Mouse (Mus musculus) limb, embryonic 14.5 days (tissue): ENCODE measurements around the gene Arpc3. TPM values are rescaled to one million over a fixed set of nuclear protein-coding genes. Genes with fewer than 3 reads are reported as not detected.

ENCODE experiments used
- ATAC-seq: fragments of 200-750 bp; cut with Nextera tagmentation; 2 replicates; pipeline ENCODE4 v1.8.0; 2017; ENCODE audit warnings: low read depth, moderate number of reproducible peaks, moderate TSS enrichment; ENCODE audit not compliant: low FRiP score
- DNase-seq: peaks from one replicate; pipeline ENCODE4 v3.0.0-alpha.2; 2015; ENCODE audit warnings: low spot score
- H3K27ac ChIP-seq: fragments of 300-500 bp; sonication (generic); replicated peaks from 2 replicates; pipeline ENCODE4 v1.5.1; 2014; ENCODE audit warnings: low read depth, mild to moderate bottlenecking, low read length, moderate library complexity, mixed read lengths
- H3K27me3 ChIP-seq: fragments of 300-500 bp; sonication (generic); 2 replicates; pipeline ENCODE4 v1.6.1; 2014; ENCODE audit warnings: low read length, mixed read lengths; ENCODE audit not compliant: control insufficient read depth, insufficient read depth
- H3K36me3 ChIP-seq: fragments of 300-500 bp; sonication (generic); 2 replicates; pipeline ENCODE4 v1.6.1; 2014; ENCODE audit warnings: mild to moderate bottlenecking, low read length, moderate library complexity, mixed read lengths; ENCODE audit not compliant: control insufficient read depth, insufficient read depth
- H3K4me1 ChIP-seq: fragments of 300-500 bp; sonication (generic); 2 replicates; pipeline ENCODE4 v1.6.1; 2014; ENCODE audit warnings: antibody characterized with exemption, low read length, mixed read lengths; ENCODE audit not compliant: control insufficient read depth, insufficient read depth
- H3K4me2 ChIP-seq: fragments of 300-500 bp; sonication (generic); replicated peaks from 2 replicates; pipeline ENCODE4 v1.6.1; 2014; ENCODE audit warnings: low read depth, mild to moderate bottlenecking, low read length, moderate library complexity; ENCODE audit not compliant: severe bottlenecking
- H3K4me3 ChIP-seq: fragments of 300-500 bp; sonication (generic); replicated peaks from 2 replicates; pipeline ENCODE4 v1.5.1; 2014; ENCODE audit warnings: low read length
- H3K9ac ChIP-seq: fragments of 300-500 bp; sonication (generic); 2 replicates; pipeline ENCODE4 v1.6.1; 2014; ENCODE audit warnings: mild to moderate bottlenecking, low read depth, low read length, moderate library complexity; ENCODE audit not compliant: severe bottlenecking
- H3K9me3 ChIP-seq: fragments of 300-500 bp; sonication (generic); 2 replicates; pipeline ENCODE4 v1.6.1; 2016; ENCODE audit warnings: low read length; ENCODE audit not compliant: control insufficient read depth
- POLR2A ChIP-seq: fragments of 200-500 bp; IDR thresholded peaks from 2 replicates; pipeline ENCODE4 v1.8.0; 2012; ENCODE audit warnings: inconsistent platforms, mild to moderate bottlenecking, moderate library complexity, borderline replicate concordance; ENCODE audit not compliant: insufficient read depth, insufficient read length; ENCODE audit errors: extremely low read depth
- WGBS: fragments of 180-500 bp; shearing (Covaris S2); extraction: QIAGEN DNeasy Blood & Tissue Kit; methylation state at CpG from one replicate; pipeline ENCODE4 v1.1.7; 2014; 5-methylcytosine and 5-hydroxymethylcytosine counted together
- polyA plus RNA-seq, 2 experiments: library from polyadenylated mRNA; depleted of rRNA in 1 of 2; stranded (reverse) in 1 of 2; unstranded in 1 of 2; fragments of >200 nt; fragmentation: Nextera tagmentation in 1 of 2; extraction: Ambion mirVana in 1 of 2; gene quantifications; 2 replicates each; pipeline versions ENCODE4 v1.2.1 to v1.2.3; 2012 to 2014

The Arpc3 gene
- polyA plus RNA-seq, 2 experiments: 46.2 to 241 TPM

DNA sequence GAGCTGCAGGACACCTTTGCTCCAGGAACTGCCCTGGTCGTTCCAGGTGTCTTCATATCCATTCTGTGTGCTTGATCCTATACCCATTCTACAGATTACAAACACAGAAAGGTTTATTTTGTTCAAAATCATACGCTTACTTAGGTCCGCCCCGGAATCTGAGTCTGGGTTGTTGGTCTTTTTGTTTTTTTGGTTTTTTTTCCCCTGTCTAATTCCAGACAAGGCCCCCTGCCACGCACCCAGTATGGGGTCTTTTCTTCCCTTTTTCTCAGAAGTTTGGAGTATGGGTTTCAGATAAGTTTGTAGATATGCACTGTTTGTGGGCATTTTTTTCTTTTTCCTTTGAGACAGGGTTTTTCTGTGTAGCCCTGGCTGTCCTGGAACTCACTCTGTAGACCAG is 18.8 kb upstream of the Arpc3 start:
- TF ChIP-seq POLR2A: no peak
- DNase-seq (no peak), ATAC-seq (no peak)
- Histone ChIP-seq H3K4me2 (peak overlapping the region; percentile 63), H3K4me3 (peak overlapping the region; percentile 86), H3K27ac (peak overlapping the region; percentile 77), H3K9ac (peak overlapping the region; percentile 76), H3K9me3 (no peaks in the 10 kb centered on the region), H3K4me1 (peaks cover 8% of the 10 kb centered on the region; the same call in 1 of the 2 replicates), H3K27me3 (no peaks in the 10 kb centered on the region), H3K36me3 (peaks cover 29% of the 10 kb centered on the region)
- WGBS: 8% methylated on average over 5 of the region's 5 CpGs

DNA sequence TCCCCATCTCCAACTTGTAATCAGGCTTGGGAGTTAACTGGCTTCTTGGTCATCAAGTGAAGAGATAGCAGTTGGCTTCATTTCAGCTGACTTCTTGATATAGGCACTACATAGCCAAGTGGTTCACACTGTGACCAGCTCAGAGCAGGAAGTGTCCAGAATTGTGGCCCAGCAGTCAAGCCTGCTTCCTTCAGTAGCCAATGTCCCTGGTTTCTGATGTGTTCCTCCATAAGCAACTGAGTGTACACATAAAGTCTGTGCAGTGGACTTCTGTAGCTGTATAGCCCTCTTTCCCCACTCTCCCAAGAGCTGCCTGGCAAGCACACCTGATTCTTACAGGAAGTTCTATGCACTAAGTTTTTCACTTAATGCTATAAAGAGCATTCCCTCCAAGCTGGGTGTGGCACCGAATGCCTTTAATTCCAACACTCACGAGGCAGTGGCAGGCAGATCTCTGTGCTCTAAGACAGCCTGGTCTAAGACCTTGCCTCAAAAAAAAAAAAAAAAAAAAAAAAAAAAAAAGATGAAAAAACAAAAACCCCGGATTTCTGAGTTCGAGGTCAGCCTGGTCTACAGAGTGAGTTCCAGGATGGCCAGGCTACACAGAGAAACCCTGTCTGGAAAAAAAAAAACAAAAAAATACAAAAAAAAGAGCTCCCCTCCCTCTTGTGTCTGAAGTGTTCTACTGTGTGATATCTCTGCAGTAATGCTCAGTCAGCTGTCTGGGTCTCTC is 14.4 kb upstream of the Arpc3 start:
- Histone ChIP-seq H3K4me1 (peaks cover 8% of the 10 kb centered on the region; the same call in 1 of the 2 replicates), H3K4me2 (no peak overlapping the region), H3K9me3 (no peaks in the 10 kb centered on the region), H3K36me3 (peaks cover 52% of the 10 kb centered on the region), H3K27me3 (no peaks in the 10 kb centered on the region), H3K27ac (no peak overlapping the region), H3K4me3 (no peak overlapping the region), H3K9ac (no peak overlapping the region)
- ATAC-seq: no peak
- TF ChIP-seq POLR2A: no peak
- DNase-seq: no peak
- WGBS: 91% methylated on average over 4 of the region's 4 CpGs

DNA sequence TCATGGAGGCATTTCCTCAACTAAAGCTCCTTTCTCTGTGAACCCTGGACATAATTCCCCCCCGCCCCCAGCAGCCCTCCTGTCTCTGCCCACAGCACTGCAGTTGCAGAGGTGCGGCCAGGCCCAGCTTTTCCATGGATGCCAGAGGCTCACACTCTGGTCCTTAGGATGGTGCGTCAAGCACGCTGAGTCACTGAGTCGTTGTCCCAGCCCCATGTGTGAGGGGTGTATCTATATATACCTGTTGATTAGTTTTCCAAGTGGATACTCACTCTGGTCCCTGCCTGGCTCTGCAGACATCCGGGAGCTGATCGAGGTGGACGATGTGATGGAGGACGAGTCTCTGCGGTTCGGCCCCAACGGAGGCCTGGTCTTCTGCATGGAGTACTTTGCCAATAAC is 13.5 kb upstream of the Arpc3 start:
- Histone ChIP-seq H3K36me3 (peaks cover 58% of the 10 kb centered on the region), H3K4me1 (peaks cover 3% of the 10 kb centered on the region; the same call in 1 of the 2 replicates), H3K9me3 (no peaks in the 10 kb centered on the region), H3K27me3 (no peaks in the 10 kb centered on the region), H3K4me2 (no peak overlapping the region), H3K9ac (no peak overlapping the region), H3K27ac (no peak overlapping the region), H3K4me3 (no peak overlapping the region)
- 94% methylated on average over 12 of the region's 12 CpGs for WGBS
- no peak for TF ChIP-seq POLR2A
- ATAC-seq (no peak), DNase-seq (no peak)

DNA sequence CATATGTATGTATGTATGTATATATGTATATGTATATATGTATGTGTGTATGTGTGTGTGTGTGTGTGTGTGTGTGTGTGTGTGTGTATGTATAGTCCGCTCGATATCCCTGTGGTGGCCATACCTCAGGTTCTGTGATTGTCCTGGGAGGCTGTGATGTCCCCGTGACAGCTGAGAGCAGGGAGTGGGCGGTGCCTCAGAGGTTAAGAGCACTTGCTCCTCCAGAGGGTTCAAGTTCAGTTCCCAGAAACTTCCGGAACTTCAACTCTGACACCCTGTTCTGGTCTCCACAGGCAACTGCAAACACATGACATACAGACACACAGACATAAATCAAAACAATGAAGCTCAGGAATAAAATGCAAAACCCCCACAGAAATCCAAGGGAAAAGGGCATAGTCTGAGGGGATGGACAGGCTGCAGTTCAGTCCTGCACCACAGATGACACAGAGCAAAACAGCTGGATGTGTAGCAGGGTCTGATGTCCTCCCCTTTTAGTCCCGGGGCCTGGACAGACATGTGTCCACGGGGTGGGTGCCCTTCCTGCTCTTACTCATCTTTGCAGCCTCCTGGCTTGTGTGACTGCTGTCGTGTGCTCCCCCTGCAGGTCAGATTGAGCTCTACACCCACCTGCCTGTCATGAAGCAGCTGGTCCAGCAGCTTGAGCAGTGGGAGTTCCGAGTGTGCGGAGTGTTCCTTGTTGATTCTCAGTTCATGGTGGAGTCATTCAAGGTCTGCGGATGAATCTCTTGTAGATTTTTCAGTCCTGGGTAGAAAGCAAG is 12.1 kb upstream of the Arpc3 start:
- WGBS: 57% methylated on average over 10 of the region's 11 CpGs
- Histone ChIP-seq H3K27me3 (no peaks in the 10 kb centered on the region), H3K4me3 (no peak overlapping the region), H3K9me3 (no peaks in the 10 kb centered on the region), H3K36me3 (peaks cover 53% of the 10 kb centered on the region), H3K27ac (no peak overlapping the region), H3K9ac (no peak overlapping the region), H3K4me1 (no peaks in the 10 kb centered on the region), H3K4me2 (no peak overlapping the region)
- ATAC-seq (peak; percentile 63; the same call in 1 of the 2 replicates), DNase-seq (peak; percentile 65)
- TF ChIP-seq POLR2A: no peak

DNA sequence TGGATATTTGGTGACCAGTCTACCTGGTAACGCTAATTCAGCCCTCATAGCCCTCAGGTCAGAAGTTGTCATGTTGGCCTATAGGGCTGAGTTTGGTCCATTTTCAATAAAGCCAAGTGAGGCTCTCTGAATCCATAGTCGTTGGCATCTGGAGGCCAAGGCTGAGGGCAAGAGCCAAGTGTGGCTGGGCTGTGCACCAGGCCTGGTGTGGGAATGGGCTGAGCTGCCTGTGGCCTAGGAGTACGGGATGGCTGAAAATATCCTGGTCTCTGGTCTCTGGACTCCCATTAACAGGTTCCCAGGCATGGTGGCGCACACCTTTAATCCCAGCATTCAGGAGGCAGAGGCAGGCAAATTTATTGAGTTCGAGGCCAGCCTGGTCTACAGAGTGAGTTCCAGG is 1.7 kb upstream of the Arpc3 start:
- Histone ChIP-seq H3K9ac (no peak overlapping the region), H3K36me3 (0 out of 2 replicates have a peak, but pooled peaks cover 3% of the 10 kb centered on the region), H3K9me3 (no peaks in the 10 kb centered on the region), H3K27me3 (no peaks in the 10 kb centered on the region), H3K4me2 (no peak overlapping the region), H3K27ac (no peak overlapping the region), H3K4me3 (no peak overlapping the region), H3K4me1 (peaks cover 7% of the 10 kb centered on the region; the same call in 1 of the 2 replicates)
- no peak for TF ChIP-seq POLR2A
- no peak for DNase-seq
- 88% methylated on average over 5 of the region's 5 CpGs for WGBS
- ATAC-seq: no peak
